Mouse (Mus musculus) heart, adult 2 months (tissue): ENCODE results near the gene H3f3b. TPM values are rescaled to one million over a fixed set of nuclear protein-coding genes. Genes with fewer than 3 reads are reported as not detected.
A peak's percentile ranks its signal among the peaks of the same experiment; 100 is the strongest.

Source experiments
- DNase-seq, 2 experiments: peaks; one replicate each; pipeline ENCODE4 v3.0.0; 2021
- H3K27ac ChIP-seq: fragments of 200-600 bp; 2 replicates; pipeline ENCODE4 v1.8.1; 2022
- H3K27me3 ChIP-seq: fragments of 200-500 bp; 2 replicates; pipeline ENCODE4 v1.6.1; 2012; ENCODE audit warnings: mild to moderate bottlenecking, low read length, inconsistent platforms, mixed read lengths; ENCODE audit not compliant: control insufficient read depth, insufficient read depth
- H3K36me3 ChIP-seq: fragments of 200-500 bp; 2 replicates; pipeline ENCODE4 v1.6.1; 2012; ENCODE audit warnings: low read length, inconsistent platforms; ENCODE audit not compliant: control insufficient read depth, insufficient read depth
- H3K4me1 ChIP-seq: fragments of 200-500 bp; 2 replicates; pipeline ENCODE4 v1.6.1; 2011; ENCODE audit warnings: low read length; ENCODE audit not compliant: control insufficient read depth, insufficient read depth
- H3K4me3 ChIP-seq: fragments of 200-600 bp; 2 replicates; pipeline ENCODE4 v1.8.1; 2022
- H3K79me2 ChIP-seq: fragments of 200-500 bp; replicated peaks from 2 replicates; pipeline ENCODE4 v1.6.1; 2012; ENCODE audit warnings: mild to moderate bottlenecking, inconsistent platforms, low read length, moderate library complexity, mixed read lengths; ENCODE audit not compliant: control insufficient read depth, insufficient read depth
- H3K9ac ChIP-seq: fragments of 200-500 bp; 2 replicates; pipeline ENCODE4 v1.6.1; 2012; ENCODE audit warnings: low read depth, mild to moderate bottlenecking, control low read depth, inconsistent platforms, low read length, mixed read lengths
- CTCF ChIP-seq: fragments of 200-600 bp; IDR thresholded peaks from 2 replicates; pipeline ENCODE4 v1.8.1; 2022; ENCODE audit warnings: antibody characterized with exemption, mild to moderate bottlenecking, moderate library complexity
- EP300 ChIP-seq: fragments of 200-500 bp; IDR thresholded peaks from 2 replicates; pipeline ENCODE4 v1.6.1; 2011; ENCODE audit warnings: low read depth, low read length, control low read depth; ENCODE audit not compliant: insufficient read depth
- POLR2A ChIP-seq: fragments of 200-500 bp; IDR thresholded peaks from 2 replicates; pipeline ENCODE4 v1.6.1; 2011; ENCODE audit warnings: mild to moderate bottlenecking, low read depth, low read length, control low read depth; ENCODE audit not compliant: insufficient read depth
- WGBS: fragments of 180-500 bp; shearing (Covaris S2); methylation state at CpG from one replicate; pipeline ENCODE4 v1.1.7; 2018; 5-methylcytosine and 5-hydroxymethylcytosine counted together
- intact Hi-C: fragments of 180-260 bp; cut with DNase I; formaldehyde crosslinking; loops from one replicate; pipeline ENCODE4 v1.15.1; 2025
- polyA plus RNA-seq: library from polyadenylated mRNA; depleted of rRNA; stranded (reverse); fragments of >200 nt; gene quantifications from 2 replicates; pipeline ENCODE4 v1.2.3, GENCODE M21; 2012
- total RNA-seq, 2 experiments: library from RNA; stranded (reverse); gene quantifications; 2 replicates each; pipeline ENCODE4 v1.2.3; 2021

Gene H3f3b
- total and polyA plus RNA-seq, 3 experiments, result 67.5 to 128 (median 105) TPM

DNA sequence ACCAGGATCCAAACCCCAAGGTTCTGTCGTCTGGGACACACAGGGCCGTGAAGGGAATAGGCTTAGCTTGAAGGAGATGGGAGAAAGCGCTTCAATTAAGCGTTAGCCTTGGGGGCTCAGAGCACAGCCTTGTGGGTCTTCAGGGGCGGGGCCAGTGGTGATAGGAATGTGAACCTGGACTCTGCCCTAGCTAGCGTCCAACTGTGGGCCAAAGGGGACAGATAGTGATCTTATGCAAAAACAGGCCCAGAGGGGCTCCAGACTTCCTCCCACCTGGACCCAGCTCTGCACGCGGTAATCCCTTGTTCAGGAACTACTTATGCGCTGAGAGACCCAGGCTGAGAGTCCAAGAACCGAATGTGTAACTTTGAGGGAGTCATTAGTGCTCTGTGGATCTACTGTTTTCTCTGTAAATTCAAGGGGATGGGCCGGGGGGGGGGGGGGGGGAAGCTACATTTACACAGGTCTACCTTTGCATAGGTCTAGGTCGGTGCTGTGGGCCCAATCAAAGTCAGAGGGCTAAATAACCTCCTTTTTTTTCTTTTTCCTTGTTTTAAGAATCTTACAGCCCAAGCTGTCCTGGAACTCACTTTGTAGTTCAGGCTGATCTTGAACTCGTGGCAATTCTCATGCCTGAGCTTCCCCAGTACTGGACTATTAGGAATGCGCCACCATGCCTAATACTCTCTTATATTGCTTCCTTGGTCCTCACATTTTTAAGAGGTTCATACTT, 16.1 kb downstream of the H3f3b start:
- peak overlapping the region; percentile 66 for H3K4me3 ChIP-seq
- H3K79me2 ChIP-seq, result no peaks in the 10 kb centered on the region
- peak overlapping the region; percentile 77 for H3K27ac ChIP-seq
- peak overlapping the region; percentile 59 for H3K9ac ChIP-seq
- no peak for TF ChIP-seq POLR2A
- no peak for TF ChIP-seq EP300
- no peak for TF ChIP-seq CTCF
- no peaks in the 10 kb centered on the region for H3K36me3 ChIP-seq
- H3K27me3 ChIP-seq, result no peaks in the 10 kb centered on the region
- 50% methylated on average over 14 of the region's 14 CpGs for WGBS
- intact Hi-C loops, result no loop called here
- H3K4me1 ChIP-seq, result peaks cover 3% of the 10 kb centered on the region; the same call in 1 of the 2 replicates
- no peak for DNase-seq

DNA sequence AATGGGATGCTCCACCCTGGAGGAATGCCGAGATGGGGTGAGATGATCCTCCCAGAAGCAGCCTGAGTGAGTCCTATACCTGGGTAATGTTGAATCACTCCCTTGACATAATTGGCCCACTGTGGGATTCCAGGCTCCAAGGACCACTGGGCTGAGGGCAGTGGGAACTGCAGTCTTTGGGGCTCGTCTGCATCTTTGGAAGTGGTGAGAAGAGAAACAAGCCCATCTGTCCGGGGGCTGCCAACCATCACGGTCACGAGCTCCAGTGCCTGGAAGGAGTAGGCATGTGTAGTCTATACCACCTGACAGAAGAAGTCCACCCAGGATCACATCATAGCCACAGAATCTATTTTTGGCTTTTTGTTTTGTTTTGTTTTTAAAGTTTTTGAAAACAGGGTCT, 16.8 kb downstream of the H3f3b start:
- H3K9ac ChIP-seq, result no peak overlapping the region
- TF ChIP-seq CTCF (no peak), EP300 (no peak), POLR2A (no peak)
- DNase-seq, result no peak
- no peaks in the 10 kb centered on the region for H3K79me2 ChIP-seq
- H3K27me3 ChIP-seq, result no peaks in the 10 kb centered on the region
- H3K36me3 ChIP-seq, result no peaks in the 10 kb centered on the region
- no peak overlapping the region for H3K27ac ChIP-seq
- H3K4me3 ChIP-seq, result no peak overlapping the region
- peaks cover 3% of the 10 kb centered on the region; the same call in 1 of the 2 replicates for H3K4me1 ChIP-seq
- 79% methylated on average over 5 of the region's 5 CpGs for WGBS
- intact Hi-C loops, result no loop called here

DNA sequence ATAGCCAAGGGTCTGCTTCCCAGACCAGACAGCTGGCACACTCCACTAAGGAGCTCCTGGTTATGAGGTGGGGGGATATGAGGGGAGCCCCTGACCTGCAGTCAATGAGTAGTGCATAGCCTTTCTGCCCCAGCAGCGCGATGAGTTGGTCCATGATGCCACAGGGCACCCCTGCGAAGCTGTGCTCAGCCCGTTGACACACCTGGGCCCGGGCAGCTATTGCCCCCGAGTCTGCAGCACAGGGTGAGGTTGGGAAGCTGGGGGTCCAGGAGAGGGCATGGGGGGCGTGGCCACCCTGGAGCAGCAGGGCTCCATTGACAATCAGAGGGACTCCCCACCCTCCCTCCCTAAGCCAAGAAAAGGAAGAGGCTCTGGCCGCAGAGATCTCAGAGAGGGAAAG, 17.6 kb downstream of the H3f3b start:
- no peak for TF ChIP-seq POLR2A
- no peak for TF ChIP-seq EP300
- TF ChIP-seq CTCF, result no peak
- H3K79me2 ChIP-seq, result no peaks in the 10 kb centered on the region
- no peak for DNase-seq
- no peak overlapping the region for H3K4me3 ChIP-seq
- H3K27ac ChIP-seq, result no peak overlapping the region
- no peak overlapping the region for H3K9ac ChIP-seq
- peaks cover 6% of the 10 kb centered on the region for H3K4me1 ChIP-seq
- WGBS, result 93% methylated on average over 8 of the region's 8 CpGs
- H3K27me3 ChIP-seq, result no peaks in the 10 kb centered on the region
- intact Hi-C loops, result no loop called here
- no peaks in the 10 kb centered on the region for H3K36me3 ChIP-seq

DNA sequence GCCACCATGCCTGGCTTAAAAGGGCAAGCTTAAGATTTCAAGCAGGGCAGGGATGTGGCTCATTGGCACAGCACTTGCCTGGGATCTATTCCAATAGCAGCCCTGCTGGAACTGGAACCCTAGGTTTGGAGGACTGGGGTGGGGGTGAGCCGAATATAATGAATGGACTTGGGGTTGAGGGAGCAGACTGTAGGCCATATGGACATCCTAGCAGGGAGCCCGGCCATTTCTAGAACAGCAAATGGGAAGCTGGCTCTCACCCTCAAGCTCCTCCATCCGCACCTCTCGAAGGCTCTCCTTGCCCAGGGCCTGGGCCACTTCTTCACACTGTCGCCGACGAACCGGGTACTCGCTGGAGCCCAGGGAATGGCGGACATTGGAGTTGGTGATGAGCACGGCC, 18.1 kb downstream of the H3f3b start:
- Histone ChIP-seq H3K27ac (no peak overlapping the region), H3K4me3 (no peak overlapping the region), H3K4me1 (peaks cover 7% of the 10 kb centered on the region), H3K9ac (no peak overlapping the region), H3K36me3 (no peaks in the 10 kb centered on the region), H3K27me3 (no peaks in the 10 kb centered on the region), H3K79me2 (no peaks in the 10 kb centered on the region)
- DNase-seq, result no peak
- TF ChIP-seq POLR2A, result no peak
- TF ChIP-seq EP300, result no peak
- TF ChIP-seq CTCF, result no peak
- WGBS, result 93% methylated on average over 11 of the region's 11 CpGs
- intact Hi-C loops, result no loop called here

DNA sequence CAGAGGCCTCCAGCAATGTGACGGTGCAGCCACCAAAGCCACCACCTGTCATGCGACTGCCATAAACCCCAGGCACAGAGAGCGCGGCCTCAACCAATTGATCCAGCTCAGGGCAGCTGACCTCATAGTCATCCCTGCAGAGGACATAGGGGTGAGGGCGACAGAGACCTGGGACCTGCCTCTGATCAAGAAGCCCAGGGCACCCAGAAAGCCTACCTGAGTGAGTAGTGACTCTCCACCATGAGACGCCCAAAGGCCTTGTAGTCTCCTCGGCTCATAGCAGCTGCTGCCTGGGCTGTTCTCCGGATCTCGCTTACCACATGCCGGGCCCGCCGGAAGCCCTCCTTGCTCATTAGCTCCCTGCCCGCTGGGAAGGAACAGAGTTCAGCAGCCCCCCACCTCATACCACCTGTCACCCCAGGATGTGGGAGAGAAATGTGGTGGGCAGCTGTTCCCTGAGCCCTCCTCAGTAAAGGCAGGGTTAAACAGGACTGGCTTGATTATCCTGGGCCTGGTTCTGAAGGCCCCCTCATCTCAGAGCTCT, 18.9 kb downstream of the H3f3b start:
- intact Hi-C loops, result no loop called here
- Histone ChIP-seq H3K27me3 (no peaks in the 10 kb centered on the region), H3K9ac (no peak overlapping the region), H3K27ac (no peak overlapping the region), H3K36me3 (no peaks in the 10 kb centered on the region), H3K79me2 (no peaks in the 10 kb centered on the region), H3K4me3 (no peak overlapping the region), H3K4me1 (peaks cover 7% of the 10 kb centered on the region)
- 93% methylated on average over 13 of the region's 13 CpGs for WGBS
- TF ChIP-seq POLR2A (no peak), EP300 (no peak), CTCF (no peak)
- DNase-seq, result no peak

DNA sequence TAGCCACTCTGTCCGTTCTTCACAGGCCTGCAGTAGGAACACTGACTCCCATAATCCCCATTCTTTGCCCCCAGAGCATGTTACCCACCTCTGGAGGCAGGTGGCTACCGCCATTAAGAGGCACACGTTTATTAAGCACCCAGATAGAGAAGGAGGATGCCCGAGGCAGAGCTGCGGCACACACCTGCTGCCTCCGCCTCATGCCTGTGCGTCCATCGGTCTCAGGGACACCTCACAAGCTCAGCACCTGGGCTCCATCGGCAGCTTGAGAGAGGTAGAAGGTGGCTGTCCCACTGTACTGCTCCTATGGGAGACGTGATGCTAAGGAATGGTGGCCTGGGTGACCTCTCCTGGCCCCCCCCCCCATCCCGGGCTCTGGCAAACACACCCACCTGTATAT, 19.4 kb downstream of the H3f3b start:
- Histone ChIP-seq H3K27ac (no peak overlapping the region), H3K9ac (no peak overlapping the region), H3K79me2 (no peaks in the 10 kb centered on the region), H3K27me3 (no peaks in the 10 kb centered on the region), H3K4me1 (peaks cover 7% of the 10 kb centered on the region), H3K36me3 (no peaks in the 10 kb centered on the region), H3K4me3 (no peak overlapping the region)
- intact Hi-C loops, result no loop called here
- TF ChIP-seq POLR2A (no peak), EP300 (no peak), CTCF (no peak)
- WGBS, result 87% methylated on average over 11 of the region's 11 CpGs
- DNase-seq, result no peak
